Mouse (Mus musculus) E14TG2a.4 (cell line): ENCODE data around the gene Ggcx.

Source experiments
- CTCF ChIP-seq: conservative IDR thresholded peaks from 2 replicates; pipeline ENCODE4 v1.5.1; 2014; ENCODE audit warnings: low read length
- POU5F1 ChIP-seq: IDR thresholded peaks from 2 replicates; pipeline ENCODE4 v1.6.1; 2014; ENCODE audit warnings: low read length, borderline replicate concordance

GRCm38 (mm10) chr6:72380131-72380770, 33.9 kb upstream of the Ggcx start, which contains the start of gene Vamp5:
- 0 out of 2 replicates have a peak, but pooled peaks have one; percentile 6 for TF ChIP-seq CTCF
- no peak for TF ChIP-seq POU5F1
